Mouse (Mus musculus) cerebellum, adult 2 months (tissue): Measurements from ENCODE around the gene Kcnj13.

ENCODE experiments used
- CTCF ChIP-seq: fragments of 200-500 bp; IDR thresholded peaks from 2 replicates; pipeline ENCODE4 v1.5.1; 2011; ENCODE audit warnings: low read depth, mild to moderate bottlenecking, control low read depth, low read length, moderate library complexity, borderline replicate concordance; ENCODE audit not compliant: insufficient read depth
- POLR2A ChIP-seq: fragments of 200-500 bp; IDR thresholded peaks from 2 replicates; pipeline ENCODE4 v1.6.1; 2011; ENCODE audit warnings: low read length, control low read depth, borderline replicate concordance; ENCODE audit not compliant: insufficient read depth

GRCm38 (mm10) chr1:87381152-87381551, 13.4 kb downstream of the Kcnj13 start:
- TF ChIP-seq CTCF (no peak), POLR2A (no peak)
